Mouse (Mus musculus) heart, postnatal 0 days (tissue): ENCODE measurements at regions not wholly inside any gene's neighbourhood (a gene's known extent, or its start where the extent isn't known, plus 50 kb on each side); places are given as distances from the start of the nearest gene placed in this dataset.

Experiments
- ATAC-seq: fragments of 200-750 bp; cut with Nextera tagmentation; 2 replicates; pipeline ENCODE4 v1.8.0; 2017; ENCODE audit warnings: low read depth, moderate number of reproducible peaks, moderate library complexity; ENCODE audit not compliant: insufficient read depth
- DNase-seq: peaks from one replicate; pipeline ENCODE4 v3.0.0-alpha.2; 2016; ENCODE audit warnings: low spot score
- H3K27ac ChIP-seq: fragments of 300-500 bp; sonication (generic); 2 replicates; pipeline ENCODE4 v1.5.1; 2014; ENCODE audit warnings: low read depth, mild to moderate bottlenecking
- H3K27me3 ChIP-seq: fragments of 300-500 bp; sonication (generic); 2 replicates; pipeline ENCODE4 v1.6.1; 2014; ENCODE audit warnings: low read length, mixed read lengths; ENCODE audit not compliant: control insufficient read depth, insufficient read depth
- H3K36me3 ChIP-seq: fragments of 300-500 bp; sonication (generic); replicated peaks from 2 replicates; pipeline ENCODE4 v1.6.1; 2014; ENCODE audit warnings: low read length, mixed read lengths; ENCODE audit not compliant: control insufficient read depth, insufficient read depth
- H3K4me1 ChIP-seq: fragments of 300-500 bp; sonication (generic); 2 replicates; pipeline ENCODE4 v1.6.1; 2014; ENCODE audit warnings: antibody characterized with exemption; ENCODE audit not compliant: control insufficient read depth, insufficient read depth
- H3K4me2 ChIP-seq: fragments of 300-500 bp; sonication (generic); 2 replicates; pipeline ENCODE4 v1.6.1; 2014; ENCODE audit warnings: low read depth, mild to moderate bottlenecking, low read length, moderate library complexity
- H3K4me3 ChIP-seq: fragments of 300-500 bp; sonication (generic); 2 replicates; pipeline ENCODE4 v1.5.1; 2014; ENCODE audit warnings: low read depth, low read length
- H3K9ac ChIP-seq: fragments of 300-500 bp; sonication (generic); replicated peaks from 2 replicates; pipeline ENCODE4 v1.6.1; 2014; ENCODE audit warnings: low read depth, low read length, mixed read lengths
- H3K9me3 ChIP-seq: fragments of 300-500 bp; sonication (generic); replicated peaks from 2 replicates; pipeline ENCODE4 v1.6.1; 2016; ENCODE audit warnings: low read length; ENCODE audit not compliant: control insufficient read depth
- CTCF ChIP-seq: IDR thresholded peaks from 2 replicates; pipeline ENCODE4 v1.5.1; 2016; ENCODE audit warnings: antibody characterized with exemption, control low read depth, low read depth
- EP300 ChIP-seq: IDR thresholded peaks from 2 replicates; pipeline ENCODE4 v1.6.1; 2016; ENCODE audit warnings: antibody characterized with exemption, low read depth
- WGBS: fragments of 180-500 bp; shearing (Covaris S2); extraction: QIAGEN DNeasy Blood & Tissue Kit; methylation state at CpG from one replicate; pipeline ENCODE4 v1.1.7; 2014; 5-methylcytosine and 5-hydroxymethylcytosine counted together

DNA sequence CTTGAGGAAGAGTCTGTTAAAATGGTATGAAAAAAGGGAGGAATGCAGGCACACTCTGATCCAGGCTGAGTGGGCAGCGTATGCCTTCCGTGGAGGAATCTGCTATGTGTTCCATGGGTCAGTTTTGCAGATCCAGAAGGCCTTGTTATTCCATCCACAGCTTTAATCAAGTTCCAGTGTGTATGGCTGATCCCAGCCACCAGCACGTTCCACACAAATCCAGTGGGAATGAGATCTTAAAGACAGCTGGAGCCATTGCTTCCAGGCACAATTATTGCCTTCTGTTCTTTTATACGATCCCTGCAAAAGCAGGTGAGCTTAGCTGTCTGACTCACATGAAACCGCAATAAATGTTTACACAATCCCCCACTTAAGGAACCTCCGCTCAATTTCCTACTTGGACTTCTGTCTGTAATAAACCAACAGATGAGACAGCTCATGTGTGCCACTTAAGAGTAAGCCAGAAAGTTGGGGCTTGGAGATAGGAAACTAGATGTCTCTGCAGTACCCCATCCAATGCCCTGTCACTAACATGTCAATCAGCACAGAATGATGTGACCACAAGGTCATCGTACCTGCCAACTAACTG is 653.9 kb downstream of the Fat4 start:
- TF ChIP-seq EP300 (no peak), CTCF (no peak)
- Histone ChIP-seq H3K27me3 (no peaks in the 10 kb centered on the region), H3K4me2 (no peak overlapping the region), H3K36me3 (no peaks in the 10 kb centered on the region), H3K9me3 (no peaks in the 10 kb centered on the region), H3K4me3 (no peak overlapping the region), H3K9ac (no peak overlapping the region), H3K4me1 (no peaks in the 10 kb centered on the region), H3K27ac (no peak overlapping the region)
- ATAC-seq (no peak), DNase-seq (no peak)
- WGBS = 85% methylated on average over 7 of the region's 7 CpGs

DNA sequence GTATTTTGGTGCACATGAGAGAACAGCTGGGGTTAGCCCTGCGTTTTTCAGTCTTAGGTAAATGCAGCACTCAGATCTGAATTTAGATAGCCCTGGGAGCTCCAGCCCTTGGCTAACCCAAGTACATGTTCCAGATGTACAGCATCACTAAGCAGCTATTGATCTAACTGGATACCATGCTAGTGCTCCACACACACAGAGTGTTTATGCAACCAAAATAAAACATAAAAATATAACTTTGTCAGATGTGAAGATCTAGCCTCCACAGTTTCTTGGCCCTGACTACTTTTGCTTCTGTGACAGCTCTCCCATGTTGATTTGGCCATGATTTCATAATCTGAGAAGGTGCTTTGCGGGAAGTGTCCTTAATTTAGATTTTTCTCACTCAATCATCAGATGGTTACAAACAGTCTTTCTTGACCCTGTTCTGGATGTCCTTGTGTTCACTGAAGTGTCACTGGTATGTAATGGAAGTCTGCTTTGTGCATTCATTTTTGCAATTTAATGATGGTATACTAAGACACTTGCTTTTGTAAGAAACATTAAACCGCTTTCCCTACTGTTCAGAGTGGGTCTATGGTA is 672.8 kb downstream of the Fat4 start:
- no peak for DNase-seq
- Histone ChIP-seq H3K27me3 (no peaks in the 10 kb centered on the region), H3K4me1 (no peaks in the 10 kb centered on the region), H3K9ac (no peak overlapping the region), H3K9me3 (no peaks in the 10 kb centered on the region), H3K4me2 (no peak overlapping the region), H3K27ac (no peak overlapping the region), H3K4me3 (no peak overlapping the region), H3K36me3 (no peaks in the 10 kb centered on the region)
- no peak for TF ChIP-seq CTCF
- no peak for TF ChIP-seq EP300
- no peak for ATAC-seq
- WGBS = 77% methylated on average over 3 of the region's 3 CpGs

DNA sequence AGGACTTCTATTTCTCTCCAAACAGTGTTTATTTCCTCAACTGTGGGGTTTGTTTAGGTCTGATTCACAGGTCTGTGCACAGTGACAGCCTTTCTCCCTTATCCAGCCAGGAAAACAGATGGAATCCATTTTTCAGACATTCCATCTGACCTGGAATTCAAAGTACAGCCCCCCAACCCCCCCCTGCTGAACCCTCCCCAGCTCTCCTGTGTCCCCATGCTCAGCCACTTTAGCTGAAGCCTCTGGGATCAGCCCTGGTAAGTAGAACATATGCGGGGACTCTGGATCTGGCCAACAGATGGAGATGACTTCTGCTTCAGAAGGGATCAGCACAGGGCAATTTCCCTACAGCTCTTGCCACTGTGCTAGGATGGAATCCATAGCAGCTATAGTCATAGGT is 674.2 kb downstream of the Fat4 start:
- Histone ChIP-seq H3K36me3 (no peaks in the 10 kb centered on the region), H3K4me3 (no peak overlapping the region), H3K9me3 (no peaks in the 10 kb centered on the region), H3K4me2 (no peak overlapping the region), H3K27me3 (no peaks in the 10 kb centered on the region), H3K9ac (no peak overlapping the region), H3K4me1 (no peaks in the 10 kb centered on the region), H3K27ac (no peak overlapping the region)
- 70% methylated on average over 1 of the region's 1 CpGs for WGBS
- DNase-seq (no peak), ATAC-seq (no peak)
- TF ChIP-seq CTCF (no peak), EP300 (no peak)

DNA sequence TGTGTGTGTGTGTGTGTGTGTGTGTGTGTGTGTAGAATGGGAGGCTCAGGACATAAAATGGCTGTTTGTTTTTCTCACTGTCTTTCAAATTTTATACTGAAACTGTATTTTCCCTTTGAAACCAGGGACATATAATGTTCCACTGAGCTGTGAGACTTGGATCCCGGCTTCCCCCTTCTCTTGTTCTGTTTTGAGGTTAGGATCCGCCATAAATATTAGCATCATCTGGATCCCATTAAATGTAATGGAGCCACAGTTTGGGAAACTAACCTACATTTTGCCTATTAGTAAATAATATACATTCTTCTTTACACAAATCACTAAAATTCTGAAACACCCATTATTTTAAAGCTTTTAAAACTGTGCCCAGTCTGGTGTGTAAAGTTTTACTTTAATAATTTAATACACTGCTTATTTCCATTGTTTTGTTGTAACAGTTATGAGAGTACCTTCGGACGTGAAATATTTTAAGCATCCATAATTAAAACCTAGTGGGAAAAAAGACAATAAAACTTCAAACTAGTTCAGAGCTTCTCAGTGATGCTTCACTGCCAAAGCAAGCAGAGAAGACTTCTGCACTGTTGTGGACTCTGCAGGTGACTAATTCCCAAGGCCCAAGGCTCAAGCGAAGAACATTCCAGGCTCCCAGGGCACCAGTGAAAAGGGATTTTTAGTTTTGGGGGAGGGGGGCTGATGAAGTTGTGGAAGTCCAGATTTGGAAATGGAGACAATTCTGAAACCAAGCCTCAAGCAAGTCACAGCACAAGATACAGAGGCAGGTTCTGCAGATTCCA is 684.9 kb downstream of the Fat4 start:
- no peak overlapping the region for H3K4me3 ChIP-seq
- WGBS = 89% methylated on average over 5 of the region's 5 CpGs
- TF ChIP-seq CTCF = no peak
- no peak for TF ChIP-seq EP300
- DNase-seq (no peak), ATAC-seq (no peak)
- H3K27me3 ChIP-seq = no peaks in the 10 kb centered on the region
- no peak overlapping the region for H3K27ac ChIP-seq
- H3K36me3 ChIP-seq = no peaks in the 10 kb centered on the region
- H3K9me3 ChIP-seq = no peaks in the 10 kb centered on the region
- H3K9ac ChIP-seq = no peak overlapping the region
- H3K4me2 ChIP-seq = no peak overlapping the region
- no peaks in the 10 kb centered on the region for H3K4me1 ChIP-seq

DNA sequence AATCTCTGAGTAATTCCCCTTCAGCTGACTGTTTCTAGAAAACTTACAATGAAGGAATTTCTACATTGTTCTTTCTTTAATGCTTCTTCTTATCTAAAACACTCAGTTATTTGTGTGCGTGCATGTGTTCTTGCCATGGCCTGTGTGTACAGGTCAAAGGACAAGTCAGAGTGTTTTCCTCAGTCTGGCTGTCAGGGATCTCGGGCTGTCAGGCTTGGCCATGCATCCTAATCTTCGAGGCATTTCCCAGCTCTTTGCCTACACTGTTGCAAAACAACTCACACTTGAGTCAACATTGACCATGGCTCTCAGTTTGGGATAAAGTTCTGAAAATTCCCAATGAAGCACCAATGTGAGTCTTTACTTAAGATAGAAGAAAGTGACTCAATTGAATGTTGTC is 688.5 kb downstream of the Fat4 start:
- TF ChIP-seq CTCF = no peak
- no peak for ATAC-seq
- 60% methylated on average over 3 of the region's 3 CpGs for WGBS

More for the DNA sequence above, 688.5 kb downstream of the Fat4 start:
- DNase-seq = no peak
- Histone ChIP-seq H3K4me2 (no peak overlapping the region), H3K9ac (no peak overlapping the region), H3K9me3 (no peaks in the 10 kb centered on the region), H3K27me3 (no peaks in the 10 kb centered on the region), H3K4me1 (no peaks in the 10 kb centered on the region), H3K27ac (no peak overlapping the region), H3K36me3 (no peaks in the 10 kb centered on the region), H3K4me3 (no peak overlapping the region)
